Mouse (Mus musculus): Measurements from ENCODE around the gene Hoxc5. TPM values are rescaled to one million over a fixed set of nuclear protein-coding genes. Genes with fewer than 3 reads are reported as not detected.

The Hoxc5 gene
- total RNA-seq, 1 experiment from 2014 or later: 6.9 TPM

DNA sequence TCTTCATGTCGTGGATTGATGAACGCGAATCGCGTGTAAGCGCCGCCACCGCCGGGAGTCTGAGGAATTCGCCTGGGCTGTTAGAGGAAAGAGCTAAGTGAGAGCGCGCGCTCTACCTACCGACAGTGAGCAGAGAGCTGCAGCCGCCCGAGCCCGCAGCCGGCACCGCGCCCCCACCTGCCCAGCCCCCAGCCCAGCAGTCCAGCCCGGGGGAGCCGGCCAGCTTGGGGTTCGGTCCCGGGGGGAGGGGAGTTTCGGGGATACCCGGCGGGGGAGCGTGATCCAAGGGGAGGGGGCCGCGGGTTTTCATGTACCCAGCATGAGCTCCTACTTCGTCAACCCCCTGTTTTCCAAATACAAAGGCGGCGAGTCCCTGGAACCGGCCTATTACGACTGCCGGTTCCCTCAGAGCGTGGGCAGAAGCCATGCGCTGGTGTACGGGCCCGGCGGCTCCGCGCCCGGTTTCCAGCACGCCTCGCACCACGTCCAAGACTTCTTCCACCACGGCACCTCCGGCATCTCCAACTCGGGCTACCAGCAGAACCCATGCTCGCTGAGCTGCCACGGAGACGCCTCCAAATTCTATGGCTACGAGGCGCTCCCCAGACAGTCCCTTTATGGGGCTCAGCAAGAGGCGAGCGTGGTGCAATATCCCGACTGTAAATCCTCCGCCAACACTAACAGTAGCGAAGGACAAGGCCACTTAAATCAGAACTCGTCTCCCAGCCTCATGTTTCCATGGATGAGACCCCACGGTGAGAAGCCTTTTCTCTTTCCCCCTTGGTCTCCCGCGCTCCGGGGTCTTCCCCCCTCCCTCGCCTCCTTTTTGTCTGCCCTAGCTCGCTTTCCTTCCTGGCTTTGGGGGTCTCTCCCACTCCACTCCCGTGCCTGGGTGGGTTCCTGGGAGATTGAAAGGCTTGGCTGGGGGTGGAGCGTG lies 23.5 kb downstream of the Hoxc5 start, which contains the start of gene Hoxc8:
Gene Hoxc8 (plus strand): TSS at position 147 of the 937 bp plus-strand sequence.
- DNase-seq: peak; percentile 73

DNA sequence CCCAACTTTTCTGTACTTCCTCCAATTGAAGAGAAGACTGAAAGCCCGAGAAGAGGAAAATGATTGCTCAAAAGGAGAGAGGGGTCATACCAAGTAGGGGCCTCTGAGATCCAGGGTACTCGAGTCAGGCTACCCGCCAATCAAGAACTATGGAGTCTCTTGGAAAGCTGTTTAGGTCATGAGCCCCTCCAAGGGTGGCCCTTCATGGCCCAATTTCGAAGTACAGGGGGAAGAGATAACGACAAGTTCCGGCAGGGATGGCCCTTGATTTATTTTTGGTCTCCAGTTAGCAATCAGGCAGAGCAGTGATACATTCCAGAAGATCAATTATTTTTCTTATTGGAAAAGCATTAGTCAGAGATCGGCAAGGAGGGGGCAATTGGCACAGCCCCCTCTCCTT lies 24.5 kb downstream of the Hoxc5 start:
- no peak for DNase-seq

DNA sequence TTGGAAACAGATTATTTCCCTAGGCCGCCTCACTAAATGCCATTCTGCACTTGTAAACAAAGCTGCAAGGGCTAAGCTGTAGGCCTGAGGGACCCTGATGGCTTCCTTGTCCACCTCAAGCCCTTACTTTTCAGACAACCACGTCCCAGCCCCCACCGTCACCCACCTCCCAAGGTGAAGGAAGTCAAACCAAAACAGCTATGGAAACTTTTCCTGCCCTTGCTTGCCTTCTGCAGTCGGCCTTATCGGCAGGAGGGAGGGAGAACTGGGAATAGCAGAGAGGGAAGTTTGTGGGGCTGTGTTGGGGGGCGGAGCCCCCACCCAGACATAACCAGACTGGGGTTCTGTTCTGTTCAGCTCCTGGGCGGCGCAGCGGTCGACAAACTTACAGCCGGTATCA lies 25.0 kb downstream of the Hoxc5 start:
- DNase-seq: peak; percentile 39

DNA sequence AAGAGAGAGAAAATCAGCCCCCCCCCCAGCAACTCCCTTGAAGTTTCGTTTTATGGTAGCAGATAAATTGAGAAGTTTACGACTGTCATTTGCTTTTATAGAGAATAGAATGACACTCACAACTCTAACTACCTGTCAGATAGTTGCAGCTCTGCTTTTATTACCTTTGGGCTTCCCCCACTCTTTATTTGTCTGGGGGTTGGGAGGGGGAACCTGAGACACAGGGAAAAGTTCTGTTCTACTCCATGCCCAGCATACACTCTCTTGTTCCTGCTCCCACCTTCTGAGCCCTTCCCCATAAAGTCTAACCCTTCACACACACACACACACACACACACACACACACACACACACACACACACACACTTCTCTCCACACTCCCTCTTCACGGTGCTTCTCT lies 25.6 kb downstream of the Hoxc5 start:
- DNase-seq: no peak

DNA sequence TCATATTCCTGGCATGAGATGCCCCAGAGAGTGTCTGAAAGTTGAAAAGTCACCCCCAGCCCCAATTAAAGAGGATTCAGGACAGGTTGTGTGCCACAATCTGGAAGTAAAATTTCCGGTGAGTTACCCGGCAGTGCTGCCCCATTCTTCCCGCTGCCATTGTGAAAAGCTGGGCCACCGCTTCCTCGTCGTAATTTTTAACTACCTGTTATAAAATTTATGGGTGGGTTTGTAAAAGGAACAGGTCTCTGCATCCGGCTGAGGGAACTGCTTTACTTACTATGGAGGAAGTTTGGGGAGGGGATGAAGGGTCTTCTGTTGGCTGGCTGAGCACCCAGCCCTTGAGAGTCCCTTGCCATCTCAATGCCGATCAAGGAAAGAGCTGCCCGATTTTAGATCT lies 29.3 kb downstream of the Hoxc5 start:
- no peak for DNase-seq

DNA sequence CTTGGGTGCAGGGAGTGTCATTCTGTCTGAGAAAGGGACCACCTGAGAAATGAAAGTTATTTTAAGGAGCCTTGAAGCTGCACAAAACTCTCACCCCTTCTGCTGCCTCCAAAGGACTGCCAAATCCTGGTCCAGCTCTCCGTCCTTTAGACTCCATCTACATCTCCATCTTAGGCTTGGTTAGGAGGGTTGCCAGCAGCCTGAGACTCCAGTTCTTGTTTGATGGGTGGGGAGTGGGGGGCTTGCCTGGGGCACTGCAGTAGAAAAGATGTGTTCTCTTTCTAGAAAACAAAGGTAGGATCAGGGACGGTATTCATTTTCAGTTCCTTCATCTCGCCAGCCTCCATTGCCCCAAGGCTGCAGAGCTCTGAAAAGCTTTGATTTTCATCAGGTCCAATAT lies 30.2 kb downstream of the Hoxc5 start:
- no peak for DNase-seq

DNA sequence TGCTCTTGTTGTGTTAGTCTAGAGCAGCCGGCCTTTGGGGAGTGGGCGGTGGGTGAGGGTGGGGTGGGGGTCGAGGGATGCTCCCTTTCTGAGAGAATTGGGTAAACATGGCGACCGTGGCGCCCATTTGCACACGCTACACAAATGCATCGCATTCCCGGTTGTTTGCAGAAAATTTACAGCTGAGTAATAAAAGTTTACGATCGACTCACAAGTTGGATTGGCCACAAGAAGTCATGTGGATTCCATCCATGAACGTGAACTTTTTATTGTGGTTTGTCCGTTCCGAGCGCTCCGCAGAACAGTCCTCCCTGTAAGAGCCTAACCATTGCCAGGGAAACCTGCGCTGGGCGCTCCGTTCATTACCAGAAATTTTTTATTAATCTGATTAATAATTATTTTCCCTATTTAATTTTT lies 30.7 kb downstream of the Hoxc5 start, which contains the start of gene Hoxc6:
Gene Hoxc6 (plus strand): TSS at position 319 of the 417 bp plus-strand sequence.
- DNase-seq: peak; percentile 58

DNA sequence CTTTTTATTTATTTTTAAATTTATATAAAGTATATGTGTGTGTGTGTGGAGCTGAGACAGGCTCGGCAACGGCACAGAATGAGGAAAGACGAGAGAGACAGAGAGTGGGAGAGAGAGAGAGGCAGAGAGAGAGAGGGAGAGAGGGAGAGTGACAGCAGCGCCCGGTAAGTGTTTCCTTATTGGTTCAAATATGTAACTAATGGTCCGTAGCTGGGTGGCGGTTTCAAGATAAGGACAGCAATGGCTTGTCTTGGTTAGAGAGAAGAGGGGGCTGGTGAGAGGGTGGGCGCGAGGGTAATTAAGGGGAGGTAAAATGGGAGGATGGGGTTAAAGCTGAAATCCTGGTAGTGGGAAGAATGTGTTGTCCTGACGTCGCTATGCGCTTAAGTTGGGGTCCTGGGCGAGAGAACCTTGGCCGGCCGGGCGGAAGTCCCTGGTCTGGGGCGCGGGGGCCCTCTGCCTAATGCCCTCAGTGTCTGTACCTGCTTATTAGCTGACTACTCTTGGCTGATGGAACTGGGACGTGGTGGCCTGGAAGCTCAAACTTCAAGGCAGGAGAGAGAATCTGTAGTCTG lies 31.5 kb downstream of the Hoxc5 start:
- peak; percentile 51 for DNase-seq

DNA sequence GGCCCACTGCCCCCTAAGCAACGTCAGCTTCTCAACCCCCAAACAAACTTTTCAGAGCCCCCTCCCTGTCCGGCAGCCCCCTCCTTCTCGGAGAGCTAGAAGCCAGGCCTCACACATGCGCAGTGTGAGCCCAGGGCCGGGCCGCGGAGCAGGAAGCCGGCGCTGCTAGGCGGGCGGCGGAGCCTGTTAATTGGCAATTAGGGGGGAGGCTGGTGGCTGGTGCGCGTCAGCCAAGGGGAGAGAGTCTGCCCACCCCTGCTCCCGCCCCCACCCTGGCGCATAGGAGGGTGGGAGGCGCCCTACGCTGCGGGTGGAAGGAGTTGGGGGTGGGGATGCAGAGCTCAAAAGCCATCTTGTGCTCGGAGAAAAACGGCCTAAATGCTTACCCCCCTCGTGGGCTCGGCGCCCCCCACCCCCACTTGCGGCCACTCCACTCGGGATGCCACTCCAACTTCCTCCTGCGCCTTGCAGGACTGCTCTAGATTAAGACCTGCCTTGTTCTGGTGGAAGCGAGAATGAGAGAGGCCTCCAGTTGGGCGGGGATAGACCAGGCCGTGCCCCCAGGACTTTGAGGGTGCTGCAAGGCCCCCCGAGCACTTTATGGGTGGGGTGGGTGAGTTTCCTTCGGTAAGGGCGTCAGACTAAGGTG lies 32.1 kb downstream of the Hoxc5 start:
- peak; percentile 93 for DNase-seq

DNA sequence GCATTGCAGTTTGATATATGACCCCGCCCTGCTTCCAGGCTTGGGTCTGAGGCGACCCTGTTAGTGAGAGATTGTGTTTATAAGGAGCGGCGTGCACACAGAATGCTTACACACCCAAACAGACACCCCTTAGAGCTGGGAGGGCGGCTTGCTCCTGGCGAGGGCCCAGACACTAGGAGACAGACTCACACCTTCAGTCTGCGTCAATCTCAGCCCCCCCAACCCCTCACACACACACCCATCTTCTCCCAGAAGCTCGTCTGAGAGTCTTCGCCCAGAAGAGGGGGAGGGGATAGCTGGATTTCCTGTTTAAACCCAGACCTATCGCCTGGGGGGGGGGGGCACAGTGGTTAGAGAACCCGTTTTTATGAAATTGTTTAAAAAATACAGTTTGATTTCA lies 32.7 kb downstream of the Hoxc5 start:
- DNase-seq: peak; percentile 64

DNA sequence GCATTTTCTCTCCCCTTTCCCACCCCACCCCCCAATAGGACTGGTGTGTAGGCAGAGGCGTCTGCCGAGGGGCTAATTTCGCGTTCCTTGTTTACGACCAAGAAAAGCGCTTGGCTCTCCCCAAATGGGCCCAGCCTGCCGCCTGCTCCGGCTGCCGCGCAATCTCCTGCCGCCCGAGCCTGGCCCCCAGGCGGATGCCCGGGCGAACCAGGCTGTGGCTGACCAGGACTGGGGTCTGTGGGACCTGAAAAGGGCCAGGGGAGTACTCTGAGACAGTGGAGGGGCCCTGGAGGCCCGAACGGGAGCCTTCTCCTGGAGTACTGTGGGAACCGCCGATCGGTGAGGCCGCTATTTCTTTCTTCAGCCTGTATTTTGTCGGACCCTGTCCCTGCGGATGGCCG lies 33.3 kb downstream of the Hoxc5 start:
- DNase-seq: peak; percentile 63

DNA sequence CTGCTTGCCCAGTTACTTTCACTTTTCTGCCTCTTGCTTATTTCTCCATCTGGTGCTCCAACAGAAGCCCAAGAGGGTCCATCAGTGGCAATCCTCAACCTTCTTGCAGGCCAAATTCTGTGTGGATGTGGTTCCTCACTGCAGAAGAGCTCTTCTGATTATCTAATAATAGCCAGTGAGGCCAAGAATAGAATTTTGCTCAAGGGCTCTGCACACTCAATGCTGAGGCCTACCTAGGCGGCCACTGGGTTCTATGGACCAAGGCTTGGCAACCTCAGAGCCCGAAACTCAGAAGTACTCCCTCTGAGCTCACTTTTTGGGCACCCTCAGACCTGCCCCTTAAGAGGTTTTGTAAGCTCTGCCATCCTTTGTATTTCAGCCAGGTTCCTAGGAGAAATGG lies 34.1 kb downstream of the Hoxc5 start:
- DNase-seq: no peak

DNA sequence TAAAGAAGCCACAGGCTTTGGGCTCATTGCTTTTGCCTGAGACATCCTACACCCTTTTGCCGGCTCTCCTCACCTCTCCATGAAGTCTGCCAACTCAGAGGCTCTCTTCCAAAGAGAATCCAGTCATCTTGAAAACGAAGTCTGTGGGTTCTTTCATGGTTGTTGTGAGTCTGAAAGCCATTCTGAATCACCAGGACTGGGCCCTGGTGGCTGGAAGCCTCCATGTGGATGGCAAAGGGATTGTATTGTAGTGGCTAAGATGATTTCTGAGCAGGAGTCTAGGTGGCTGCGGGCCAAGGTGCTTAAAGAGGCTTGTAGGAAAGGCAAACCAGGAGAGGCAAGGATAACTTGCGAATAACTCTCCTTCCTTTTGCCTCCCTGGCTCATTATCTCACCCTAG lies 34.9 kb downstream of the Hoxc5 start:
- DNase-seq: peak; percentile 69

DNA sequence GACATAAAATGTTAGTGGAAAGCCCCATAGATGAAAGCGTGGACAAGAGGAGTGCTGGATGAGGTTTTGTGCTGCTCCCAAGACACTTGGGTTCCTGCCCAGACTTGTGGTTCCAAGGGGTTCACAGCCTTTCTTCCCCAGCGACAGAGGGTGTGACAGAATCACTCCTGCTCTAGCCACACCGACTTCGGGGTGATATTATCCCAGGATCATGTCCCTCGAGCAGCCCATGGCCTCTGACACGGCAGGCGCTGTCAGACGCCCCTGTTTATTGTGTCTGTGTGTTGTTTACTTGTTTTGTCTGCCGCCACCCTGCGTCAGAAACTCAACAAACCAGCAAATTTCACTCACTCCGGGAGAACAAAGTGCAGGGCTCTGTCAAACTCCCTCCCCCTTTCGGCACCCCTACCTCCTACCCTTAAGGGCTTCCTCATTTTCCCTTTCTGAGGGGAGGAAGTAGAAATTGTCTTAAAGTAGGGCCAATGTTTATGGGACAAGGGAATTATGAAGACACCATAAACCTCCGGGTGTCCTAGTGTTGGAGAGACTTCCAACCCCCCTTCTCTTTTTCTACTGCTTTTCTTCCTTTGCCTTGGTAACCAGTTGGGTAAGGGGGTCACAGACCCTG lies 35.7 kb downstream of the Hoxc5 start:
- no peak for DNase-seq

DNA sequence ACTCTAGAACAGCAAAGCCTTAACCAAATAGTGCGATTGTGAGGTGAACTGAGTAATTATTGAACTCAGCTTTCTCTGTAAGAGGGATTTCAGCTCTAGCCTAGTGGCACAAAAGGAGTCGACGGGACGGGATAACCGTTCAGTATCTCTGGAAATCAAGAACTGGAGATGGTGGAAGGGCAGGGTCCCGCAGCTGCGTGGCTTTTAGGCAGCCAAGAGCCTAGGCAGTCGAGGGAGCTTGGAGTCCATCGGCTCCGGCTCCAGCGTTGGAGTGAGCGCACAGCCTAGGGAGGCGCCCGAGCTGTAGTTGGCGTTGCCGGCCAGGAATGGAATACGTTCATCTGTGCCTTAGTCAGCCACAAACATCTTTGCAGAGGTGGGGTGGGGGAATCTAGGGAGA lies 38.1 kb downstream of the Hoxc5 start:
- DNase-seq: peak; percentile 75

DNA sequence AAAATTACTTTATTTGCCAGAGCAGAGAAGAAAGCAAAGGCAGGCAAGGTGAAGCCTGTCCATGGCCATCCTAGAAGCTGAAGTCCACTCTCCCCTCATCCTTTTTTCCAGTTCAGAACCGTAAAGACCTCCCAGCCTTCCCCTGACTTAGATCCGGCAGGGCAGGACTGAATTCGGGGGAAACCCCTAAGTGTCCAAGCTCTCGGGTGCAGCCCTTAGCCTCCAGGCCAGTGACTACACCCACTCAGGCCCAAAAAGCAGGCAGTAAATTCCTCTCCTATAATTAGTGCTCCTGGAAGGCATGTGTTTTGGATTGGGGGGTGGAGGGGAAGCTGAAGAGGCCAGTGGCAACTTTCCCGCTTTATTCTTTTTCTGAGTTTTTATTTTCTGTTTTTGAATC lies 38.6 kb downstream of the Hoxc5 start:
- peak; percentile 45 for DNase-seq

DNA sequence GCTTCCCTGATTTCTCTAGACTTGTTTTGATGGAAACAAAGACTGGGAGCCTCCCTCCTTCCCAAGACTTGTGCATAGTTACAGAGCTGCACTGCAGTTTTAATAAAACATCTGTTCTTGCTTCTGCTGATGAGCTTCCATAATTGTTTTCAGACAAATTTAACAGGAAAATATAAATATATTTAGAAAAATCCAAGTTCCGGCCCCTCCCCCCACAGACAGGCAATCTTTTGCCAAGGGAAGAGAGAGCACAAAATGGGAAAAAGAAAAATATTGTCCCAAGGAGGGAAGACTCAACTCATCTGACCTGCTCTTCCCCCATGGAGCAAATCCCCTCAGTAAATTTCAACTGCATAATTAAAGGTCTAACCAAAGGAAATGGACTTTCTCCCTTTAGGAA lies 39.1 kb downstream of the Hoxc5 start:
- DNase-seq: no peak

DNA sequence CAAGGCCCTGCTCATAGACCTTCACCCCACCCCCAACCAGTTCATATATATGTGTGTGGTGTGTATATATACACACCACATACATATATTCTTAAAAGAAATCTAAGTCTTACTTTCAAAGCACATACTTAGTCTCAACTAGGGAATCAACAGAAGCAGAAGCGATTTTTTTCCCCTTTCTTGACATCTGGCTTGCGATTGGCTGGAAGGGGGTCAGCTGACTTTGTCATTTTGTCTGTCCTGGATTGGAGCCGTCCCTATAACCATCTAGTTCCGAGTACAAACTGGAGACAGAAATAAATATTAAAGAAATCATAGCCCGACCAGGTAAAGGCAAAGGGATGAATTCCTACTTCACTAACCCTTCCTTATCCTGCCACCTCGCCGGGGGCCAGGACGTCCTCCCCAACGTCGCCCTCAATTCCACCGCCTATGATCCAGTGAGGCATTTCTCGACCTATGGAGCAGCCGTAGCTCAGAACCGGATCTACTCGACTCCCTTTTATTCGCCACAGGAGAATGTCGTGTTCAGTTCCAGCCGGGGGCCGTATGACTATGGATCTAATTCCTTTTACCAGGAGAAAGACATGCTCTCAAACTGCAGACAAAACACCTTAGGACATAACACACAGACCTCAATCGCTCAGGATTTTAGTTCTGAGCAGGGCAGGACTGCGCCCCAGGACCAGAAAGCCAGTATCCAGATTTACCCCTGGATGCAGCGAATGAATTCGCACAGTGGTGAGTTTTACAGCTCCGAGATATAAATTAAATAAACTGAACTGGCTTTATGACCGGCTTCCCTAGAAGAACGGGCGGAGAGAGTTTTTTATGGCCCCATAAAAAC lies 42.2 kb downstream of the Hoxc5 start:
- peak; percentile 75 for DNase-seq

DNA sequence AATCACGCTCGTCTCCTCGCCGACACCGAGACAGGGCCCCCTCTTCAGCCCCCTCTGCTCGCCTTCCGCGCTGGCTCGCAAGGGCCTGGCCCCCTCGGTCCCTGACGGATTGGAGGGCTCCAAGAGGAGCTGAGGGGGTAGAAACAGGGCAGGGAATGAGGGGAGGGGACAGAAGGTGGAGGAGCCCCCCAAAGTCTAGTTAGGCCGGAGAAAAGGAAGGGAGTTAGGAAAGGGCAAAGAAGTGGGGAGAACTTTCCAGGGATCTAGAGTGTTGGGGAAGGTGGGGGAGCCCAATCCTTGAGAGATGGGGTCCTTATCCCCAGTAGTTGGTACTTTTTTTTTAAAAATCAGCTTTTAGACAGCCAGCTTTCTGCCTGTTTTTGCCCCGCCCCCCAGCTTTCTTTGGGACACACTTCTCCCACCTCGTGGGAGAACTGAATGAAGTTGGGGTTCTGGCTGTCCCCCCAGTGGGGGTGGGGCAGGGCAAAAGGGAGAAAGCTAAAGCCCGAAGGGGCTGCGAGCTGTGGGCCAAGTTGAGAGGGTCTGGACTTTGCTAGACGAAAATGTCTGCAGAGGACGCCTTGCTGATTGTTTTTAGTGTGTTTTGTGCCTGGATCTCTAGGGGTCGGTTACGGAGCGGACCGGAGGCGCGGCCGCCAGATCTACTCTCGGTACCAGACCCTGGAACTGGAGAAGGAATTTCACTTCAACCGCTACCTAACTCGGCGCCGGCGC lies 43.0 kb downstream of the Hoxc5 start:
- peak; percentile 59 for DNase-seq

DNA sequence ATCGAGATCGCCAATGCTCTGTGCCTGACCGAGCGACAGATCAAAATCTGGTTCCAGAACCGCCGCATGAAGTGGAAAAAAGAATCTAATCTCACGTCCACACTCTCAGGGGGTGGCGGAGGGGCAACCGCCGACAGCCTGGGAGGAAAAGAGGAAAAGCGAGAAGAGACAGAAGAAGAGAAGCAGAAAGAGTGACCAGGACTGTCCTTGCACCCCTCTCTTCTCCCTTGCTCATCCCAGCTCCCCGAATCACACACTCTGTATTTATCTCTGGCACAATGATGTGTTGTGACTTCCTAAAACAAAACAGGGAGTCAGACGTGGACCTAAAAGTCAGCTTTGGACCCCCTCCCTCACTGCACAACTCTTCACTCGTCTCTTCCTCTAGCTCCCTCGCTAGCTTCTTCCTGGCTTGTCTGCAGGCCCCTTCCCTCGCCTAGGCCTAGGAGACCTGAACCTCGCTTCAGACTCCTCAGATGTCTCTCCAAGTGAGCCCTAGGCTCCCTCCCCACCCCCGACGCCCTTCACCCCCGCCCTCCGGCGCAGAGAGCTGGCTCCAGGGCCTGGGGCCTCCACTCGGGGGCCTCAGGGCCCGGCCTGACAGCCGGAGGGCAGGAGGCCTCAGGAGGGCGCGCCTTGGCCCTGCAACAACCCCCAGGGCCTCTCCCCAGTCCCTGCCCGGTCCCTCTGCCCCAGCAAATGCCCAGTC lies 43.8 kb downstream of the Hoxc5 start:
- DNase-seq: peak; percentile 67

All from adrenal gland, postnatal 14 days (tissue).